Mouse (Mus musculus) urinary bladder, postnatal 4 days (tissue): ENCODE results near the gene Hoxc5.

ENCODE experiments used
- DNase-seq, 2 experiments: peaks; one replicate each; pipeline ENCODE4 v3.0.0; 2021 to 2022; ENCODE audit warnings: low spot score in 2 of 2

Hoxc5 gene

DNA sequence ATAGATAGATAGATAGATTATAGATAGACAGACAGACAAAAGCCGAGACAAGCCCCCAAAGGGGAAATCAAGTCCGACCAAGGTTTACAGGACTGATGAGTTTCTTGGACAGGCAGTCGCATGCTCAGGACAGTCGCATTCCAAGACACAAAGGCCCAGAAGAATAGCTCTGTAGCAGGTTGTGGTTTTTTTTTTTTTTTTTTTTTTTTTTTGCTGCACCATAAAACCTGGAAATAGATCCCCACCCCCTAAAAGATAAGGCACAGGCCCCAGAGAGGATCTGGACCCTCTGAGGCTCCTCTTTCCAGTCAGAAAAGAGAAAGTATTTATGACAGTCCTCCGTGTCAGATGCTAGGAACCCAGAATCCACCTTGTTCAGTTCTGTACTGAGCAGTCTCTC is 20.8 kb downstream of the Hoxc5 start:
- DNase-seq, result no peak

GRCm38 (mm10) chr15:102990461-102991397 is 23.5 kb downstream of the Hoxc5 start, which contains the start of gene Hoxc8:
Hoxc8 (plus strand) TSS chr15:102990607.
- DNase-seq, result no peak

DNA sequence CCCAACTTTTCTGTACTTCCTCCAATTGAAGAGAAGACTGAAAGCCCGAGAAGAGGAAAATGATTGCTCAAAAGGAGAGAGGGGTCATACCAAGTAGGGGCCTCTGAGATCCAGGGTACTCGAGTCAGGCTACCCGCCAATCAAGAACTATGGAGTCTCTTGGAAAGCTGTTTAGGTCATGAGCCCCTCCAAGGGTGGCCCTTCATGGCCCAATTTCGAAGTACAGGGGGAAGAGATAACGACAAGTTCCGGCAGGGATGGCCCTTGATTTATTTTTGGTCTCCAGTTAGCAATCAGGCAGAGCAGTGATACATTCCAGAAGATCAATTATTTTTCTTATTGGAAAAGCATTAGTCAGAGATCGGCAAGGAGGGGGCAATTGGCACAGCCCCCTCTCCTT is 24.5 kb downstream of the Hoxc5 start:
- DNase-seq, result no peak

GRCm38 (mm10) chr15:102992206-102992605 is 25.0 kb downstream of the Hoxc5 start:
- no peak for DNase-seq

- no peak for DNase-seq
Observed at GRCm38 (mm10) chr15:102992863-102993262, 25.6 kb downstream of the Hoxc5 start.

GRCm38 (mm10) chr15:102996548-102996947 is 29.3 kb downstream of the Hoxc5 start:
- no peak for DNase-seq

DNA sequence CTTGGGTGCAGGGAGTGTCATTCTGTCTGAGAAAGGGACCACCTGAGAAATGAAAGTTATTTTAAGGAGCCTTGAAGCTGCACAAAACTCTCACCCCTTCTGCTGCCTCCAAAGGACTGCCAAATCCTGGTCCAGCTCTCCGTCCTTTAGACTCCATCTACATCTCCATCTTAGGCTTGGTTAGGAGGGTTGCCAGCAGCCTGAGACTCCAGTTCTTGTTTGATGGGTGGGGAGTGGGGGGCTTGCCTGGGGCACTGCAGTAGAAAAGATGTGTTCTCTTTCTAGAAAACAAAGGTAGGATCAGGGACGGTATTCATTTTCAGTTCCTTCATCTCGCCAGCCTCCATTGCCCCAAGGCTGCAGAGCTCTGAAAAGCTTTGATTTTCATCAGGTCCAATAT is 30.2 kb downstream of the Hoxc5 start:
- DNase-seq, result no peak

DNA sequence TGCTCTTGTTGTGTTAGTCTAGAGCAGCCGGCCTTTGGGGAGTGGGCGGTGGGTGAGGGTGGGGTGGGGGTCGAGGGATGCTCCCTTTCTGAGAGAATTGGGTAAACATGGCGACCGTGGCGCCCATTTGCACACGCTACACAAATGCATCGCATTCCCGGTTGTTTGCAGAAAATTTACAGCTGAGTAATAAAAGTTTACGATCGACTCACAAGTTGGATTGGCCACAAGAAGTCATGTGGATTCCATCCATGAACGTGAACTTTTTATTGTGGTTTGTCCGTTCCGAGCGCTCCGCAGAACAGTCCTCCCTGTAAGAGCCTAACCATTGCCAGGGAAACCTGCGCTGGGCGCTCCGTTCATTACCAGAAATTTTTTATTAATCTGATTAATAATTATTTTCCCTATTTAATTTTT is 30.7 kb downstream of the Hoxc5 start, which contains the start of gene Hoxc6:
TSS of gene Hoxc6 (plus strand) at position 319 of the 417 bp plus-strand sequence.
- DNase-seq, result no peak

- DNase-seq, result no peak
Observed at GRCm38 (mm10) chr15:102998608-102999182, 31.5 kb downstream of the Hoxc5 start.

GRCm38 (mm10) chr15:102999183-102999831 is 32.1 kb downstream of the Hoxc5 start:
- peak in 1 of 2 experiments; percentile 84 for DNase-seq

DNA sequence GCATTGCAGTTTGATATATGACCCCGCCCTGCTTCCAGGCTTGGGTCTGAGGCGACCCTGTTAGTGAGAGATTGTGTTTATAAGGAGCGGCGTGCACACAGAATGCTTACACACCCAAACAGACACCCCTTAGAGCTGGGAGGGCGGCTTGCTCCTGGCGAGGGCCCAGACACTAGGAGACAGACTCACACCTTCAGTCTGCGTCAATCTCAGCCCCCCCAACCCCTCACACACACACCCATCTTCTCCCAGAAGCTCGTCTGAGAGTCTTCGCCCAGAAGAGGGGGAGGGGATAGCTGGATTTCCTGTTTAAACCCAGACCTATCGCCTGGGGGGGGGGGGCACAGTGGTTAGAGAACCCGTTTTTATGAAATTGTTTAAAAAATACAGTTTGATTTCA is 32.7 kb downstream of the Hoxc5 start:
- DNase-seq, result no peak

GRCm38 (mm10) chr15:103000501-103000901 is 33.3 kb downstream of the Hoxc5 start:
- no peak for DNase-seq

GRCm38 (mm10) chr15:103001370-103001769 is 34.1 kb downstream of the Hoxc5 start:
- DNase-seq, result no peak

DNA sequence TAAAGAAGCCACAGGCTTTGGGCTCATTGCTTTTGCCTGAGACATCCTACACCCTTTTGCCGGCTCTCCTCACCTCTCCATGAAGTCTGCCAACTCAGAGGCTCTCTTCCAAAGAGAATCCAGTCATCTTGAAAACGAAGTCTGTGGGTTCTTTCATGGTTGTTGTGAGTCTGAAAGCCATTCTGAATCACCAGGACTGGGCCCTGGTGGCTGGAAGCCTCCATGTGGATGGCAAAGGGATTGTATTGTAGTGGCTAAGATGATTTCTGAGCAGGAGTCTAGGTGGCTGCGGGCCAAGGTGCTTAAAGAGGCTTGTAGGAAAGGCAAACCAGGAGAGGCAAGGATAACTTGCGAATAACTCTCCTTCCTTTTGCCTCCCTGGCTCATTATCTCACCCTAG is 34.9 kb downstream of the Hoxc5 start:
- no peak for DNase-seq

GRCm38 (mm10) chr15:103002821-103003448 is 35.7 kb downstream of the Hoxc5 start:
- no peak for DNase-seq

DNA sequence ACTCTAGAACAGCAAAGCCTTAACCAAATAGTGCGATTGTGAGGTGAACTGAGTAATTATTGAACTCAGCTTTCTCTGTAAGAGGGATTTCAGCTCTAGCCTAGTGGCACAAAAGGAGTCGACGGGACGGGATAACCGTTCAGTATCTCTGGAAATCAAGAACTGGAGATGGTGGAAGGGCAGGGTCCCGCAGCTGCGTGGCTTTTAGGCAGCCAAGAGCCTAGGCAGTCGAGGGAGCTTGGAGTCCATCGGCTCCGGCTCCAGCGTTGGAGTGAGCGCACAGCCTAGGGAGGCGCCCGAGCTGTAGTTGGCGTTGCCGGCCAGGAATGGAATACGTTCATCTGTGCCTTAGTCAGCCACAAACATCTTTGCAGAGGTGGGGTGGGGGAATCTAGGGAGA is 38.1 kb downstream of the Hoxc5 start:
- no peak for DNase-seq

DNA sequence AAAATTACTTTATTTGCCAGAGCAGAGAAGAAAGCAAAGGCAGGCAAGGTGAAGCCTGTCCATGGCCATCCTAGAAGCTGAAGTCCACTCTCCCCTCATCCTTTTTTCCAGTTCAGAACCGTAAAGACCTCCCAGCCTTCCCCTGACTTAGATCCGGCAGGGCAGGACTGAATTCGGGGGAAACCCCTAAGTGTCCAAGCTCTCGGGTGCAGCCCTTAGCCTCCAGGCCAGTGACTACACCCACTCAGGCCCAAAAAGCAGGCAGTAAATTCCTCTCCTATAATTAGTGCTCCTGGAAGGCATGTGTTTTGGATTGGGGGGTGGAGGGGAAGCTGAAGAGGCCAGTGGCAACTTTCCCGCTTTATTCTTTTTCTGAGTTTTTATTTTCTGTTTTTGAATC is 38.6 kb downstream of the Hoxc5 start:
- DNase-seq, result no peak

DNA sequence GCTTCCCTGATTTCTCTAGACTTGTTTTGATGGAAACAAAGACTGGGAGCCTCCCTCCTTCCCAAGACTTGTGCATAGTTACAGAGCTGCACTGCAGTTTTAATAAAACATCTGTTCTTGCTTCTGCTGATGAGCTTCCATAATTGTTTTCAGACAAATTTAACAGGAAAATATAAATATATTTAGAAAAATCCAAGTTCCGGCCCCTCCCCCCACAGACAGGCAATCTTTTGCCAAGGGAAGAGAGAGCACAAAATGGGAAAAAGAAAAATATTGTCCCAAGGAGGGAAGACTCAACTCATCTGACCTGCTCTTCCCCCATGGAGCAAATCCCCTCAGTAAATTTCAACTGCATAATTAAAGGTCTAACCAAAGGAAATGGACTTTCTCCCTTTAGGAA is 39.1 kb downstream of the Hoxc5 start:
- no peak for DNase-seq

DNA sequence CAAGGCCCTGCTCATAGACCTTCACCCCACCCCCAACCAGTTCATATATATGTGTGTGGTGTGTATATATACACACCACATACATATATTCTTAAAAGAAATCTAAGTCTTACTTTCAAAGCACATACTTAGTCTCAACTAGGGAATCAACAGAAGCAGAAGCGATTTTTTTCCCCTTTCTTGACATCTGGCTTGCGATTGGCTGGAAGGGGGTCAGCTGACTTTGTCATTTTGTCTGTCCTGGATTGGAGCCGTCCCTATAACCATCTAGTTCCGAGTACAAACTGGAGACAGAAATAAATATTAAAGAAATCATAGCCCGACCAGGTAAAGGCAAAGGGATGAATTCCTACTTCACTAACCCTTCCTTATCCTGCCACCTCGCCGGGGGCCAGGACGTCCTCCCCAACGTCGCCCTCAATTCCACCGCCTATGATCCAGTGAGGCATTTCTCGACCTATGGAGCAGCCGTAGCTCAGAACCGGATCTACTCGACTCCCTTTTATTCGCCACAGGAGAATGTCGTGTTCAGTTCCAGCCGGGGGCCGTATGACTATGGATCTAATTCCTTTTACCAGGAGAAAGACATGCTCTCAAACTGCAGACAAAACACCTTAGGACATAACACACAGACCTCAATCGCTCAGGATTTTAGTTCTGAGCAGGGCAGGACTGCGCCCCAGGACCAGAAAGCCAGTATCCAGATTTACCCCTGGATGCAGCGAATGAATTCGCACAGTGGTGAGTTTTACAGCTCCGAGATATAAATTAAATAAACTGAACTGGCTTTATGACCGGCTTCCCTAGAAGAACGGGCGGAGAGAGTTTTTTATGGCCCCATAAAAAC is 42.2 kb downstream of the Hoxc5 start:
- no peak for DNase-seq

- DNase-seq, result no peak
Observed at GRCm38 (mm10) chr15:103010112-103010846, 43.0 kb downstream of the Hoxc5 start.
